9 mouse cellular contexts compared by ENCODE assay signal in genomic region chr9:44879694-44880271, GRCm38 (mm10). TPM values are rescaled to one million over a fixed set of nuclear protein-coding genes. Genes with fewer than 3 reads are reported as not detected.
DNase-seq lines count a peak whose midpoint lies in the region; ATAC-seq and TF ChIP-seq lines count a peak whose summit lies in the region.
"Had no signal": no experiment of that assay in that cellular context is flagged by ENCODE, and none has a peak within 500 bp of the region (broad histone marks: within the 10 kb centered on the region; RNA-seq: fewer than 3 reads in every experiment).

No protein-coding gene starts in this region.

- no peaks in the 10 kb centered on the region for H3K27me3 ChIP-seq in liver, postnatal 0 days (ENCODE audit: insufficient read depth, low read length)
- H3K27me3 ChIP-seq: Patski had no signal

- peaks cover 28% of the 10 kb centered on the region for H3K4me1 ChIP-seq in liver, postnatal 0 days (ENCODE audit: insufficient read depth)

- H3K27ac ChIP-seq in liver, postnatal 0 days (ENCODE audit: low read depth) = peak overlapping the region; percentile 93

- peak; percentile 42 for DNase-seq in cerebellum, adult 11-12 months
- DNase-seq in cerebellum, adult 11 months = no peak
- DNase-seq in A20 (ENCODE audit: low read depth, low spot score) = peak; percentile 59
- DNase-seq in embryo, embryonic 10 days (ENCODE audit: low spot score) = peak; percentile 20
- peak; percentile 22 to 23 for DNase-seq in heart, postnatal 10 days
- peak; percentile 59 for DNase-seq in liver, postnatal 0 days
- peak; percentile 46 to 74 for DNase-seq in spleen, postnatal 4 days (ENCODE audit: low spot score in 2 of 2)

- H3K9ac ChIP-seq in liver, postnatal 0 days (replicated peaks) = peak overlapping the region; percentile 91

- no peak for TF ChIP-seq EP300 in liver, postnatal 0 days (IDR thresholded peaks at IDR 0.05; ENCODE audit: low read depth)

- ATAC-seq in liver, postnatal 0 days = no peak
- ATAC-seq in megakaryocyte progenitor cell, adult 5-6 weeks (replicated peaks; ENCODE audit: poor library complexity) = no peak

- no peaks in the 10 kb centered on the region for H3K9me3 ChIP-seq in liver, postnatal 0 days (ENCODE audit: low read length)

- TF ChIP-seq CTCF in liver, postnatal 0 days (IDR thresholded peaks at IDR 0.05; ENCODE audit: low read depth) = no peak

- 0 out of 2 replicates have a peak, but pooled peaks cover 2% of the 10 kb centered on the region for H3K36me3 ChIP-seq in liver, postnatal 0 days (replicated peaks; ENCODE audit: insufficient read depth, low read length)

- H3K4me3 ChIP-seq in liver, postnatal 0 days (ENCODE audit: low read depth, low read length) = peak overlapping the region; percentile 91

- under 1% methylated on average over 13 of the region's 13 CpGs for WGBS in liver, postnatal 0 days (ENCODE audit: insufficient replicate concordance)

- intact Hi-C loops in heart, postnatal 10 days (cut with DNase I) = loop anchor here (2.0 to 5.0 kb wide), 3 partner anchors 41 to 107 kb away; partner anchors contain the start of gene Atp5l

- peak overlapping the region; percentile 100 for H3K4me2 ChIP-seq in liver, postnatal 0 days (ENCODE audit: low read depth, low read length)

RNA-seq across cellular contexts. Expression of gene Kmt2a, which starts 1.3 kb away (rescaled TPM):
- 10 to 100 TPM; 25.0 to 30.3 TPM for total RNA-seq in heart, postnatal 10 days (2021)
- 1.8 and 2.2 TPM in 2 replicates for polyA plus RNA-seq in liver, postnatal 0 days (2015; fragmentation: Nextera tagmentation; extraction: Ambion mirVana)
- 49.6 and 61.0 TPM in 2 replicates for total RNA-seq in megakaryocyte progenitor cell, adult 5-6 weeks (2015)
- total RNA-seq in megakaryocyte progenitor cell, adult 5-6 weeks (2017) = 7.0 and 11.3 TPM in 2 replicates

RNA-seq across cellular contexts. Expression of gene Atp5l, which starts 40.8 kb away (rescaled TPM):
- total RNA-seq in heart, postnatal 10 days (2021) = 1,000 to 10,000 TPM; 1,370 to 1,379 TPM
- polyA plus RNA-seq in liver, postnatal 0 days (2015; fragmentation: Nextera tagmentation; extraction: Ambion mirVana) = 764 and 787 TPM in 2 replicates
- 457 and 602 TPM in 2 replicates for total RNA-seq in megakaryocyte progenitor cell, adult 5-6 weeks (2015)
- total RNA-seq in megakaryocyte progenitor cell, adult 5-6 weeks (2017) = 109 and 166 TPM in 2 replicates
